Mouse (Mus musculus) right cerebral cortex, postnatal 36 days (tissue): ENCODE data around the gene Mrc2.

Experiments
- DNase-seq, 2 experiments: peaks; one replicate each; pipeline ENCODE4 v3.0.0; 2022; ENCODE audit warnings: low spot score in 2 of 2, mixed read lengths in 1 of 2

The Mrc2 gene

DNA sequence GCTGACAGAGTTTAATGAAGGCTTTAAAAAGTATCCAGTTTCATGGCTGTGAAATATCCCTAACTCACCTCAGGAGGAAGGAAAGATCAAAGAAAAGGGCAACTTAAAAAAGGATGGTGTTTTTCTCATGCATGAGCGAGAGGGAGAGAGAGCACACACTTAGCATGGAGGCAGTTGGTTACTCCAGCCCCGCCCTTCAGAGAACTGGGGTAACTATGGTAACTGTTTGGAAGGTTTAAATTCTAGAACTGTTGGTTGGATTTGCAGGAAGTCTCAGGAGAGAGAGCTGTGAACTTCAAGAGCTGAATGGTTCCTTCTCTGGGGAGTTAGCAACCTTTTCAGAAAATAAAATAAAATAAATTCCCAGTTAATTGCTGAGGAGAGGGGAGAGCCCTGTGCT lies 96.2 kb downstream of the Mrc2 start:
- peak in 1 of 2 experiments; percentile 54 for DNase-seq

DNA sequence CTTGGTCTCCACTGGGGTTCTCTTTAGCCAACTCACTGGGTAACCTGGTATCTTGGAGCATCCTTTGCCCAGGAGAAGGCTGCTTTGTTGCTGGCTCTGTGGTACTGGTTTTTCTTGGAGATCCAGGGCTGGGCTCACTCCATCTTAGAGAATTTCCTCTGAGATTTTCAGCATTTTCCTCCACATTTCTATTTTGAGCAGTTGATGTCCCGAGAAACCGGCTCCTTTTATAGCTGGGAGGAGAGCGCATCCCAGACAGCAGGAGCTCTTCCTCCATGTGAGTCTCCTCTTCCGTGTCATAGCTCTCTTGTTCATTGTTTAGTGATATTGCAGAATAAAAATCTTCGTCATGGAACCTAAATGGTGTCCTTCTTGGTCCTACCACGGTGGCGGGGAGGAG lies 97.8 kb downstream of the Mrc2 start:
- no peak for DNase-seq
